Mouse (Mus musculus): ENCODE measurements at regions not wholly inside any gene's neighbourhood (a gene's known extent, or its start where the extent isn't known, plus 50 kb on each side); places are given as distances from the start of the nearest gene placed in this dataset.

- no peak for TF ChIP-seq CTCF (IDR thresholded peaks at IDR 0.05; ENCODE audit: low read depth)
- no peak for TF ChIP-seq EP300 (IDR thresholded peaks at IDR 0.05; ENCODE audit: low read depth)
Measured at GRCm38 (mm10) chr14:48361820-48362219, 84.1 kb upstream of the Tmem260 start.

Data from heart, postnatal 0 days (tissue).